Mouse (Mus musculus) kidney, postnatal 25 days (tissue): ENCODE data around the gene Gpr176.

Experiments used
- DNase-seq, 2 experiments: peaks; one replicate each; pipeline ENCODE4 v3.0.0; 2021; ENCODE audit warnings: mixed read lengths in 2 of 2

Gene Gpr176

GRCm38 (mm10) chr2:118372901-118373571, at the start of gene Gpr176:
Gene Gpr176 (minus strand): TSS chr2:118373419.
- DNase-seq, result peak; percentile 17 to 46

GRCm38 (mm10) chr2:118422385-118422784, 49.2 kb upstream of the Gpr176 start:
- DNase-seq, result peak; percentile 22 to 61

GRCm38 (mm10) chr2:118421951-118422350, 48.7 kb upstream of the Gpr176 start:
- DNase-seq, result no peak

GRCm38 (mm10) chr2:118418076-118418475, 44.9 kb upstream of the Gpr176 start:
- no peak for DNase-seq

GRCm38 (mm10) chr2:118415601-118416355, 42.6 kb upstream of the Gpr176 start:
- DNase-seq, result no peak

GRCm38 (mm10) chr2:118412821-118413220, 39.6 kb upstream of the Gpr176 start:
- DNase-seq, result no peak

GRCm38 (mm10) chr2:118408336-118408895, 35.2 kb upstream of the Gpr176 start:
- DNase-seq, result no peak

GRCm38 (mm10) chr2:118406811-118407210, 33.6 kb upstream of the Gpr176 start:
- no peak for DNase-seq

- DNase-seq, result no peak
Measured at GRCm38 (mm10) chr2:118405568-118405967, 32.3 kb upstream of the Gpr176 start.

- no peak for DNase-seq
Measured at GRCm38 (mm10) chr2:118404336-118404735, 31.1 kb upstream of the Gpr176 start.

GRCm38 (mm10) chr2:118401834-118402727, 28.9 kb upstream of the Gpr176 start:
- no peak for DNase-seq

- DNase-seq, result peak; percentile 32 to 61
Measured at GRCm38 (mm10) chr2:118399751-118400150, 26.5 kb upstream of the Gpr176 start.

- no peak for DNase-seq
Measured at GRCm38 (mm10) chr2:118391201-118391600, 18.0 kb upstream of the Gpr176 start.

GRCm38 (mm10) chr2:118390072-118390471, 16.9 kb upstream of the Gpr176 start:
- DNase-seq, result no peak

GRCm38 (mm10) chr2:118389569-118389968, 16.4 kb upstream of the Gpr176 start:
- no peak for DNase-seq

- DNase-seq, result peak; percentile 100
Measured at GRCm38 (mm10) chr2:118388341-118389335, 15.4 kb upstream of the Gpr176 start, which contains the start of gene Eif2ak4. Gene Eif2ak4 (plus strand): TSS chr2:118388618.

- DNase-seq, result no peak
Measured at GRCm38 (mm10) chr2:118383387-118383786, 10.2 kb upstream of the Gpr176 start.

GRCm38 (mm10) chr2:118379756-118380155, 6.5 kb upstream of the Gpr176 start:
- no peak for DNase-seq

- DNase-seq, result no peak
Measured at GRCm38 (mm10) chr2:118375931-118376330, 2.7 kb upstream of the Gpr176 start.

- DNase-seq, result no peak
Measured at GRCm38 (mm10) chr2:118375522-118375921, 2.3 kb upstream of the Gpr176 start.

- peak; percentile 66 to 80 for DNase-seq
Measured at GRCm38 (mm10) chr2:118373572-118374279, 507 bp upstream of the Gpr176 start.
